Mouse (Mus musculus) right cerebral cortex, postnatal 25 days (tissue): ENCODE measurements around the gene Myl4.

ENCODE experiments used
- DNase-seq: peaks from one replicate; pipeline ENCODE4 v3.0.0; 2022

The Myl4 gene

GRCm38 (mm10) chr11:104607491-104608245 lies 57.2 kb downstream of the Myl4 start, which contains the start of gene Itgb3:
Itgb3 (plus strand) TSS chr11:104608000.
- peak; percentile 57 for DNase-seq

- no peak for DNase-seq
These were observed 57.9 kb downstream of the Myl4 start for GRCm38 (mm10) chr11:104608249-104608920.

- no peak for DNase-seq
These were observed 58.7 kb downstream of the Myl4 start for GRCm38 (mm10) chr11:104609033-104609684.

- DNase-seq = no peak
These were observed 59.3 kb downstream of the Myl4 start for GRCm38 (mm10) chr11:104609733-104610132.

GRCm38 (mm10) chr11:104611579-104612151 lies 61.2 kb downstream of the Myl4 start:
- DNase-seq = no peak

- no peak for DNase-seq
These were observed 63.1 kb downstream of the Myl4 start for GRCm38 (mm10) chr11:104613551-104613950.

GRCm38 (mm10) chr11:104614130-104614529 lies 63.7 kb downstream of the Myl4 start:
- DNase-seq = no peak

GRCm38 (mm10) chr11:104616182-104616581 lies 65.7 kb downstream of the Myl4 start:
- no peak for DNase-seq

- no peak for DNase-seq
These were observed 68.2 kb downstream of the Myl4 start for GRCm38 (mm10) chr11:104618638-104619076.

GRCm38 (mm10) chr11:104619084-104620022 lies 68.9 kb downstream of the Myl4 start:
- no peak for DNase-seq

- no peak for DNase-seq
These were observed 71.8 kb downstream of the Myl4 start for GRCm38 (mm10) chr11:104622040-104622962.

GRCm38 (mm10) chr11:104624791-104625391 lies 74.4 kb downstream of the Myl4 start:
- DNase-seq = no peak

GRCm38 (mm10) chr11:104625453-104626402 lies 75.3 kb downstream of the Myl4 start:
- no peak for DNase-seq

- DNase-seq = no peak
These were observed 76.2 kb downstream of the Myl4 start for GRCm38 (mm10) chr11:104626635-104627034.

GRCm38 (mm10) chr11:104627616-104628301 lies 77.3 kb downstream of the Myl4 start:
- DNase-seq = no peak

- DNase-seq = no peak
These were observed 78.1 kb downstream of the Myl4 start for GRCm38 (mm10) chr11:104628566-104628965.

- no peak for DNase-seq
These were observed 79.8 kb downstream of the Myl4 start for GRCm38 (mm10) chr11:104630185-104630835.

- no peak for DNase-seq
These were observed 80.8 kb downstream of the Myl4 start for GRCm38 (mm10) chr11:104631306-104631705.
